Mouse (Mus musculus) hindbrain, embryonic 11.5 days (tissue): ENCODE results near the gene Gm19935. TPM values are rescaled to one million over a fixed set of nuclear protein-coding genes. Genes with fewer than 3 reads are reported as not detected.
A peak's percentile ranks its signal among the peaks of the same experiment; 100 is the strongest.

ENCODE experiments used
- ATAC-seq: fragments of 200-750 bp; cut with Nextera tagmentation; 2 replicates; pipeline ENCODE4 v1.8.0; 2017; ENCODE audit warnings: mild to moderate bottlenecking, moderate TSS enrichment, moderate library complexity; ENCODE audit not compliant: low FRiP score
- DNase-seq: peaks from one replicate; pipeline ENCODE4 v3.0.0-alpha.2; 2015; ENCODE audit warnings: low spot score
- H3K27ac ChIP-seq: fragments of 300-500 bp; sonication (generic); 2 replicates; pipeline ENCODE4 v1.5.1; 2014; ENCODE audit warnings: mild to moderate bottlenecking, low read depth, low read length
- H3K27me3 ChIP-seq: fragments of 300-500 bp; sonication (generic); 2 replicates; pipeline ENCODE4 v1.6.1; 2014; ENCODE audit warnings: mild to moderate bottlenecking, low read length, moderate library complexity, mixed read lengths; ENCODE audit not compliant: control insufficient read depth, insufficient read depth
- H3K36me3 ChIP-seq: fragments of 300-500 bp; sonication (generic); 2 replicates; pipeline ENCODE4 v1.6.1; 2014; ENCODE audit warnings: mild to moderate bottlenecking, low read length, moderate library complexity, mixed read lengths; ENCODE audit not compliant: control insufficient read depth, insufficient read depth
- H3K4me1 ChIP-seq: fragments of 300-500 bp; sonication (generic); replicated peaks from 2 replicates; pipeline ENCODE4 v1.6.1; 2014; ENCODE audit warnings: low read length, mixed read lengths; ENCODE audit not compliant: control insufficient read depth, insufficient read depth
- H3K4me2 ChIP-seq: fragments of 300-500 bp; sonication (generic); replicated peaks from 2 replicates; pipeline ENCODE4 v1.6.1; 2014; ENCODE audit warnings: mild to moderate bottlenecking, low read depth, low read length
- H3K4me3 ChIP-seq: fragments of 300-500 bp; sonication (generic); 2 replicates; pipeline ENCODE4 v1.5.1; 2014; ENCODE audit warnings: low read depth, low read length
- H3K9ac ChIP-seq: fragments of 300-500 bp; sonication (generic); 2 replicates; pipeline ENCODE4 v1.6.1; 2014; ENCODE audit warnings: low read depth, low read length
- H3K9me3 ChIP-seq: fragments of 300-500 bp; sonication (generic); 2 replicates; pipeline ENCODE4 v1.6.1; 2016; ENCODE audit warnings: low read length; ENCODE audit not compliant: control insufficient read depth
- WGBS: fragments of 180-500 bp; shearing (Covaris S2); extraction: QIAGEN DNeasy Blood & Tissue Kit; methylation state at CpG from one replicate; pipeline ENCODE4 v1.1.7; 2014; 5-methylcytosine and 5-hydroxymethylcytosine counted together
- polyA plus RNA-seq: library from polyadenylated mRNA; unstranded; fragments of >200 nt; fragmentation: Nextera tagmentation; extraction: Ambion mirVana; gene quantifications from 2 replicates; pipeline ENCODE4 v1.2.1, GENCODE M21; 2014

Gene Gm19935
- polyA plus RNA-seq, 1 experiment from 2014 or later = 0.59 TPM

GRCm38 (mm10) chr8:90834321-90834672 lies 17.1 kb upstream of the Gm19935 start:
- 0 out of 2 replicates have a peak, but pooled peaks cover 3% of the 10 kb centered on the region for H3K4me1 ChIP-seq
- 83% methylated on average over 3 of the region's 3 CpGs for WGBS
- DNase-seq (no peak), ATAC-seq (no peak)
- no peaks in the 10 kb centered on the region for H3K36me3 ChIP-seq
- no peaks in the 10 kb centered on the region for H3K27me3 ChIP-seq
- H3K9me3 ChIP-seq = no peaks in the 10 kb centered on the region
- no peak overlapping the region for H3K27ac ChIP-seq
- H3K9ac ChIP-seq = no peak overlapping the region
- H3K4me3 ChIP-seq = no peak overlapping the region
- no peak overlapping the region for H3K4me2 ChIP-seq

- Histone ChIP-seq H3K27ac (no peak overlapping the region), H3K9ac (no peak overlapping the region), H3K36me3 (no peaks in the 10 kb centered on the region), H3K27me3 (no peaks in the 10 kb centered on the region), H3K4me2 (no peak overlapping the region), H3K4me3 (no peak overlapping the region), H3K9me3 (no peaks in the 10 kb centered on the region), H3K4me1 (0 out of 2 replicates have a peak, but pooled peaks cover 3% of the 10 kb centered on the region)
- no peak for DNase-seq
- no peak for ATAC-seq
- 59% methylated on average over 6 of the region's 6 CpGs for WGBS
These were observed 16.6 kb upstream of the Gm19935 start for GRCm38 (mm10) chr8:90833628-90834320.

GRCm38 (mm10) chr8:90832576-90833289 lies 15.5 kb upstream of the Gm19935 start:
- 31% methylated on average over 5 of the region's 5 CpGs for WGBS
- H3K4me3 ChIP-seq = no peak overlapping the region
- H3K4me1 ChIP-seq = 0 out of 2 replicates have a peak, but pooled peaks cover 3% of the 10 kb centered on the region
- no peak overlapping the region for H3K27ac ChIP-seq
- no peaks in the 10 kb centered on the region for H3K27me3 ChIP-seq
- no peak overlapping the region for H3K9ac ChIP-seq
- H3K36me3 ChIP-seq = no peaks in the 10 kb centered on the region
- ATAC-seq = no peak
- DNase-seq = no peak
- no peaks in the 10 kb centered on the region for H3K9me3 ChIP-seq
- no peak overlapping the region for H3K4me2 ChIP-seq

GRCm38 (mm10) chr8:90830980-90831379 lies 13.8 kb upstream of the Gm19935 start:
- Histone ChIP-seq H3K9ac (no peak overlapping the region), H3K4me1 (0 out of 2 replicates have a peak, but pooled peaks cover 3% of the 10 kb centered on the region), H3K27me3 (no peaks in the 10 kb centered on the region), H3K36me3 (no peaks in the 10 kb centered on the region), H3K4me3 (no peak overlapping the region), H3K9me3 (no peaks in the 10 kb centered on the region), H3K27ac (no peak overlapping the region), H3K4me2 (no peak overlapping the region)
- DNase-seq (no peak), ATAC-seq (no peak)
- 65% methylated on average over 8 of the region's 8 CpGs for WGBS

- Histone ChIP-seq H3K4me1 (0 out of 2 replicates have a peak, but pooled peaks cover 3% of the 10 kb centered on the region), H3K36me3 (no peaks in the 10 kb centered on the region), H3K4me2 (no peak overlapping the region), H3K27ac (no peak overlapping the region), H3K9me3 (no peaks in the 10 kb centered on the region), H3K27me3 (no peaks in the 10 kb centered on the region), H3K9ac (no peak overlapping the region), H3K4me3 (no peak overlapping the region)
- ATAC-seq (no peak), DNase-seq (no peak)
- 85% methylated on average over 1 of the region's 1 CpGs for WGBS
These were observed 12.6 kb upstream of the Gm19935 start for GRCm38 (mm10) chr8:90829825-90830224.

- 3% methylated on average over 11 of the region's 11 CpGs for WGBS
- Histone ChIP-seq H3K9ac (peak overlapping the region; percentile 55), H3K27ac (0 out of 2 replicates have a peak overlapping the region, but pooled peaks have one; percentile 37), H3K36me3 (no peaks in the 10 kb centered on the region), H3K4me2 (peak overlapping the region; percentile 71), H3K4me3 (peak overlapping the region; percentile 39), H3K4me1 (0 out of 2 replicates have a peak, but pooled peaks cover 3% of the 10 kb centered on the region), H3K27me3 (no peaks in the 10 kb centered on the region), H3K9me3 (no peaks in the 10 kb centered on the region)
- ATAC-seq (peak; percentile 73), DNase-seq (peak; percentile 43)
These were observed 12.0 kb upstream of the Gm19935 start for GRCm38 (mm10) chr8:90828987-90829740.

- ATAC-seq (peak; percentile 90), DNase-seq (peak; percentile 97)
- Histone ChIP-seq H3K9me3 (no peaks in the 10 kb centered on the region), H3K36me3 (no peaks in the 10 kb centered on the region), H3K27ac (peak within 1 kb of the TSS; percentile 37; the same call in 1 of the 2 replicates), H3K4me2 (peak within 1 kb of the TSS; percentile 71), H3K9ac (peak within 1 kb of the TSS; percentile 55), H3K4me3 (peak within 1 kb of the TSS; percentile 39), H3K27me3 (no peaks in the 10 kb centered on the region), H3K4me1 (0 out of 2 replicates have a peak, but pooled peaks cover 3% of the 10 kb centered on the region)
- 1% methylated on average over 38 of the region's 39 CpGs for WGBS
These were observed 11.2 kb upstream of the Gm19935 start, which contains the start of gene Chd9 for GRCm38 (mm10) chr8:90828181-90828986. Gene Chd9 (plus strand): TSS chr8:90828352.

- H3K9me3 ChIP-seq = no peaks in the 10 kb centered on the region
- ATAC-seq (no peak), DNase-seq (no peak)
- no peaks in the 10 kb centered on the region for H3K27me3 ChIP-seq
- H3K27ac ChIP-seq = no peak overlapping the region
- H3K9ac ChIP-seq = no peak overlapping the region
- 0 out of 2 replicates have a peak, but pooled peaks cover 3% of the 10 kb centered on the region for H3K4me1 ChIP-seq
- 85% methylated on average over 9 of the region's 9 CpGs for WGBS
- no peak overlapping the region for H3K4me3 ChIP-seq
- H3K36me3 ChIP-seq = no peaks in the 10 kb centered on the region
- H3K4me2 ChIP-seq = no peak overlapping the region
These were observed 8.3 kb upstream of the Gm19935 start for GRCm38 (mm10) chr8:90825459-90825871.
